Mouse (Mus musculus) heart, postnatal 4 days (tissue): Measurements from ENCODE around the gene Ncl. TPM values are rescaled to one million over a fixed set of nuclear protein-coding genes. Genes with fewer than 3 reads are reported as not detected.

Experiments used
- DNase-seq: peaks from one replicate; pipeline ENCODE4 v3.0.0; 2021
- total RNA-seq, 2 experiments: library from RNA; stranded (reverse); gene quantifications; 2 replicates each; pipeline ENCODE4 v1.2.3; 2021

The Ncl gene
- 100 to 1,000 TPM; 203 to 206 TPM for total RNA-seq

DNA sequence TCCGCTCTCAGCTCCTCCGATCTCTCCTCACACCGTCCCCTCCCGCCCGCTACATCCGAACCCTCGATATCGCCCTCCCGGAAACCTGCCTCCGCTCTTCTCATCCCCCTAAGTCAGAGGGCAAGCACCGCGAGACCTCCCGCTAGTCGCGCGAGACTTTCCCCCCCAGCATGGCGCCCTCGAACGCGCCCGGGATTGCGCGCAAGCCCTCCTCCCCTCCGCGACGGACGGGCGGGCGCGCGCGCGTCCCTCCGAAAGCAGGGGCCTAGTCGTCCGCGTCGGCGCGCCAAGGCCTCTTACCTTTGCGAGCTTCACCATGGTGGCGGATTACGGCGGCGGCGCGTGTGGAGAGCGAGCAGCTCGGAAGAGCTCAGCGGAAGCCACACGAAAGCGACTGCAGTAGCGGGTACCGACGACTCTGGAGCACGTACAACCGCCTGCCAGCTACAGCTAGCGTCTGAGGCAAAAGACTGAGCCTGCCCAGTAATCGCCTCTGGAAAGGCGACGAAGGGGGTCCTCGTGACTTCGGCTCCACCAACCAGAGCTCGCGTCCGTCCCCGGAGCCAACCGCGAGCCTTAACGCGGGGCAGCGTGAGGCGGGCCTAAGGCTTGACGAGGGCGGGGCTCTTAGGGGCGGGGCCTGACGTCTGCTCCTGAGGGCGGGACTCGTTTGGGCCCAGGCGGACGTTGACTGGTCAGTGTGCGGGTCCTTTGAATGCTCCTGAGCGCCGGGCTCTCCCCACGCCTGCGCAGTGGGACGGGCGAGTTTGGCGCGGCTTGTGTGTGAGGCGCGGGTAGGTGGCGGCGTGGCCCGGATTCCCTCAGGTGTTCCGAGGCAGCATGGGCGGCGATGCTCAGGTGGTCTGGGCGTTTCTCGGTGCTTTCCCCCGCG is at the start of gene Ncl:
Gene Ncl, minus strand, starts transcription at position 495 of the 892 bp plus-strand sequence.
- DNase-seq: peak; percentile 99

GRCm38 (mm10) chr1:86408515-86408914 is 49.3 kb upstream of the Ncl start:
- no peak for DNase-seq

GRCm38 (mm10) chr1:86406914-86407313 is 47.7 kb upstream of the Ncl start:
- DNase-seq: peak; percentile 46

DNA sequence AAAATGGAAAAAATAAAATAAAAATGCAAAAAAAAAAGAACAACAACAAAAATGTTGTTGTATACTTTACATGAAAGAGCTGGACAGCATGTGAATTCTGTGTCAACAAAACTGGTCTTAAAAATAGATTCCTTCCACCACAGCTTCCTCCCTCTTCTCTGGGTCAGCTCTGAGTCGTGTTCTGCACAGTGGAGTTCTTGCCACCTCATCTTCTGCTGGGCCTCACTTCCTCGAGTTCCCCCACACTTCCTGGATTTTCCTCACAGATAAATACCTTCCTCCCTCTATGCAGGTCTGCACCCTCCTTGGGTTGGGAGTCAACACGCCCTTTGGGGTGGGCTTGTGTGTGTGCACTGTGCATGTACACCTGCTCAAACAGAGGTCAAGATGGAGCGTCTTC is 47.1 kb upstream of the Ncl start:
- DNase-seq: no peak

- peak; percentile 26 for DNase-seq
These were observed 45.6 kb upstream of the Ncl start for GRCm38 (mm10) chr1:86404834-86405233.

GRCm38 (mm10) chr1:86400096-86400754 is 41.0 kb upstream of the Ncl start:
- no peak for DNase-seq

- DNase-seq: no peak
These were observed 40.1 kb upstream of the Ncl start for GRCm38 (mm10) chr1:86399322-86399721.

GRCm38 (mm10) chr1:86398222-86398621 is 39.0 kb upstream of the Ncl start:
- DNase-seq: no peak

GRCm38 (mm10) chr1:86397621-86398020 is 38.4 kb upstream of the Ncl start:
- no peak for DNase-seq

- no peak for DNase-seq
These were observed 36.7 kb upstream of the Ncl start for GRCm38 (mm10) chr1:86395897-86396296.

- no peak for DNase-seq
These were observed 35.0 kb upstream of the Ncl start for GRCm38 (mm10) chr1:86394246-86394645.

DNA sequence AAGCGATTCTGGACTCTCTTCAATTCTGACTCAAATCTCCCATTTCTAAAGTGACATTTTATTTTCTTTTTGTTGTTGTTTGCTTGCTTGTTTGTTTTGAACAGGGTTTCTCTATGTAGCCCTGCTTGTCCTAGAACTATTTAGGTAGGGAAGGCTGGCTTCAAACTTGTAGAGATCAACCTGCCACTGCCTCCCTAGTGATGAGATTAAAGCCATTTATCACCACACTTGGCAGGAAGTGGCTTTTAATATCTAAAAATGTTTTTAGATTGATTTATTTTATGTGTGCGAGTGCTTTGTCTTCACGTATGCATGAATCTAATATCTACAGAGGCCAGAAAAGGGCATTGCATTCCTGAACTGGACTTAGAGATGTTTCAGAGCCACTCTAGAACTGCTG is 34.0 kb upstream of the Ncl start:
- no peak for DNase-seq

- no peak for DNase-seq
These were observed 32.2 kb upstream of the Ncl start for GRCm38 (mm10) chr1:86391425-86391824.

DNA sequence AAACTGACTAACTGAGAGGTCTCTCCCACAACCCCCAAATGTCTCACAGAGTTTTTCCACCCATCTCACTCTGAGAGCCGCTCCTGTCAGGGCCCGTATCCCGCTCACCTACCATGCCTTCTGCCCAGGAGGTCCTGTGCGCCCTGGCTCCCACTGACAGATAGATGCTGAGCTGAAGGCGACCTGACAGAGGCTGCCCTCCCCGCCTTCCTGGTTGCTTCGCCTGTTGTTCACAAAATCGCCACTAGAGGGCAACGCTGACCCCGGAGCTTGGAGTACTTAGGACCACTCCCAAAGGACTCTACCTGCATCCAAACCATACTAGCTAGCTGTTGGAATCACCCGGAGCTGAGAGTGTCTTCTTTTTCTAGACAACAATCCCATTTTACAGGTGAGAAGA is 30.0 kb upstream of the Ncl start:
- DNase-seq: peak; percentile 86

DNA sequence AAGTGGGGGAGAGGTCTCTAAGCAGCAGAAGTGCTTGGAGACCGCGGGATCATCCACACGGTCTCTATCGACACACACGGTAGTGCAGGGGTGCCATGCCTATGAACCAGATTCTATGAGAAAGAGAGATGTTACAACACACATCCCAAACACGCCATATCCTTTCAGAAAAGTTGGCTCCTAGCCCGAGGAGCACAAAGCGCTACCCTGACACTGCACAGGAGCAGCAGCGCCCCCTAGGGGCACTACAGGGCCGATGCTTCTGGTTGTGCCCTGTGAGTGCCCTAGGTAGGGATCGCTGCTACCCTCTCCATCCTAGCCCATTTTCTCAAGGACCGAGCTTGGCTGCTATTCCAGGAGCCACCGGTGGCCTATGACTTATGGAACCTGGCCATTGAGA is 21.8 kb upstream of the Ncl start:
- DNase-seq: peak; percentile 69

DNA sequence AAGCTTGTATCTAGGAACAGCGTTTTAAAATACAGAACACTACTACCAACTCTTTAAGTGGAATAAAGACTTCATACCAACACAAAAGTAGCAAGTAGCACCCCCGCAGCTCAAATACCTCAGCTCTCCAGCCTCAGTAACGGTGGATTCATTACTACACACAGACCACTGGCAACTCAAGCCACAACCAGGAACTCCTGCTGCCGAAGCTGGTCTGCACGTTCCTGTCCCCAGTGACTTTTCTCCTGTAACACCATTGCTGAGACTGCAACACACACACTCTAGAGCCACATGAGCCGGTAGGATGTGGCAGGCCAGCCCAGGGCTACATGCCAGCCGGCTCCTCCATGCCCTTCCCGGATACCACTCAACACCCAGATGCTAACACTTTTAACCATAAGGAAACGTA is 20.0 kb upstream of the Ncl start:
- DNase-seq: peak; percentile 34

DNA sequence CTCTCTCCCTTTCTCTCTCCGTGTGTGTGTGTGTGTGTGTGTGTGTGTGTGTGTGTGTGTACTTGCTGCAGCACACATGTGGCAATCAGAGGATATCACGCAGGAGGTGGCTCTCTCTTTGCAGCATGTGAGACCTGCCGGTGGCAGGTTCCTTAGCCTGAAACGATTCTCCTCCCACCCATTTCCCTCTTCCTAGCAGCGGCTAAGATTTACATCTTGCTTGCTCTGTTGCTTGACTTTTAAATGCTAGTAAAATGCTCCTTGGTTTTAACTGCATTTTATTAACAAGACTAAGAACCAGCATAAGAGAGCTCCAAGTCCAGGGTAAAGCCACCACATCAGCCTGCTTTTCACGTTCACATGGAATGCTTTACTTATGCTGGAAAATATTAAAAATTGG is 19.5 kb upstream of the Ncl start:
- DNase-seq: no peak

- no peak for DNase-seq
These were observed 17.2 kb upstream of the Ncl start for GRCm38 (mm10) chr1:86376354-86376753.

DNA sequence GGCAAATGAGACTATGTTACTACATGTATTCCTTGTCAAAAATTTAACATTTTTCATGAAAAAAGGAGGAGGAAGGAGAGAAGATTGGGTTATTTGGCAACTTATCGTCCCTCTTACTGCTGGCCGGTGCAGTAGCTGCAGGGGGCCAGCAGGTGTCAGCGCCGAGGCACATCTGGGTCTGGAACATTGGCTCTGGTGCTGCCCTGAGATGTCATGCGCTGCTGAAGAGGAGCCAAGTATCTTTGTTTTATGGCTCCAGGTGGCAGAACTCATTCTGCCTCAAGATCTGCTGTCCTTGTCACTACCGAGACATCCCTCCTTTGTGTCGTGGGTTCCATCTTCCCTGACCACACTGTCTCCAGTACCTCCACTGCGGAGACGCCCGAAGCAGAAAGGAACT is 12.8 kb upstream of the Ncl start:
- peak; percentile 74 for DNase-seq

GRCm38 (mm10) chr1:86368086-86368485 is 8.9 kb upstream of the Ncl start:
- DNase-seq: no peak

DNA sequence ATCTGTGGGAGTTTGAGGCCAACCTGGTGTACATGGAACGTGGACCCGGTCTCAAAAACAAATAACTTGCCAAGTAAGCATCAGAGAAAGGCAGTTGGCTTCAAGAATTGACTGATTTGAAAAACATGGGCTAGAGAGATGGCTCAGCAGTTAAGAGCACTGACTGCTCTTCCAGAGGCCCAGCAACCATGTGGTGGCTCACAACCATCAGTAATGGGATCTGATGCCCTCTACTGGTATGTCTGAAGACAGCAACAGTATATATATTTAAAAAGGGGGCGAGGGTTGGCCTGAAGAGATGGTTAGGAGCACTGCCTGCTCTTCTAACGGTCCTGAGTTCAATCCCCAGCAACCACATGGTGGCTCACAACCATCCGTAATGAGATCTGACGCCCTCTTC is 4.5 kb upstream of the Ncl start:
- no peak for DNase-seq

DNA sequence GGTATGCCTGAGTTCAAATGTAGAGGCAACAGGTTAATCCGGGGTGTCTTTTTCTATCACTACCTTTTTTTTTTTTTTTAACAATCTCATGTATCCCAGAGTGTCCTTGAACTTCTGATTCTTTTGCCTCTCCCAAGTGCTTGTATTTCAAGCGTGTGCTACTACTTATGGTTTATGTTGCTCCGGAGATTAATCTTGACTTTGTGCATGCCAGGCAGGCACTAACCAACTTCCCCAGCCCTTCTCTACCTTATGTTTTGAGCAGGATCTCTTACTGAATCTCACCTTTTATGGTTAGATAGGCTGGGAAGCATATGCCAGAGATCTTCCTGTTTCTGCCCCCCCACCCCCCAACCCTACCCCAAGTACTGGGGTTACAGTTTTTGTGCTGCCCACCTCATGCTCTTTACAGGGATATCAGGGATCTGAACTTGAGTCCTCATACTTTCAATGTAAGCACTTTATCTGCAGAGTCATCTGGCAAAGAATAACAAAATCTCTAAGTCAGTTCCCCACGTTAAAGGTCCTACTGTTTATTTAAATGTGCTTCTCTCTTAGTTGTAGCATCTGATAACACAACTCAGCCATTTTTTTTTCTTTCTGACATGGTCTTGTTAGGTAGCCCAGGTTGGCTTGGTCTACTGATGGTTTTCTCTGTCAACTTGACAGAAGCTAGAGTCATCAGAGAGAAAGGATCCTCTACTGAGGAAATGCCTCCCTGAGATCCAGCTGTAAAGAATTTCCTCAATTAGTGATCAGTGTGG is 2.8 kb upstream of the Ncl start:
- DNase-seq: no peak

- no peak for DNase-seq
These were observed 1.2 kb upstream of the Ncl start for GRCm38 (mm10) chr1:86360441-86360840.
